Mouse (Mus musculus): Measurements from ENCODE around the gene Ak9. TPM values are rescaled to one million over a fixed set of nuclear protein-coding genes. Genes with fewer than 3 reads are reported as not detected.

Gene Ak9
- polyA plus RNA-seq, 1 experiment from 2014 or later = 0.21 TPM

GRCm38 (mm10) chr10:41288771-41289415 lies 14.9 kb upstream of the Ak9 start:
- Histone ChIP-seq H3K27ac (no peak overlapping the region), H3K9me3 (replicated peaks) (no peaks in the 10 kb centered on the region), H3K36me3 (ENCODE audit: poor library complexity, severe bottlenecking) (peaks cover 4% of the 10 kb centered on the region), H3K4me1 (peaks cover 13% of the 10 kb centered on the region), H3K9ac (peak overlapping the region; percentile 41; the same call in 1 of the 2 replicates), H3K4me3 (no peak overlapping the region), H3K27me3 (no peaks in the 10 kb centered on the region), H3K4me2 (peak overlapping the region; percentile 19; the same call in 1 of the 2 replicates)
- ATAC-seq = peak; percentile 95
- 34% methylated on average over 16 of the region's 16 CpGs for WGBS

- Histone ChIP-seq H3K27ac (no peak overlapping the region), H3K27me3 (no peaks in the 10 kb centered on the region), H3K9me3 (replicated peaks) (no peaks in the 10 kb centered on the region), H3K4me3 (no peak overlapping the region), H3K36me3 (ENCODE audit: poor library complexity, severe bottlenecking) (no peaks in the 10 kb centered on the region), H3K4me1 (peaks cover 24% of the 10 kb centered on the region), H3K4me2 (no peak overlapping the region), H3K9ac (no peak overlapping the region)
- no peak for ATAC-seq
- WGBS = 73% methylated on average over 2 of the region's 2 CpGs
Observed at GRCm38 (mm10) chr10:41291021-41291420, 12.8 kb upstream of the Ak9 start.

GRCm38 (mm10) chr10:41293019-41293418 lies 10.8 kb upstream of the Ak9 start:
- WGBS = 47% methylated on average over 7 of the region's 7 CpGs
- Histone ChIP-seq H3K4me3 (no peak overlapping the region), H3K4me2 (no peak overlapping the region), H3K9ac (no peak overlapping the region), H3K9me3 (replicated peaks) (no peaks in the 10 kb centered on the region), H3K36me3 (ENCODE audit: poor library complexity, severe bottlenecking) (no peaks in the 10 kb centered on the region), H3K4me1 (peaks cover 24% of the 10 kb centered on the region), H3K27me3 (no peaks in the 10 kb centered on the region), H3K27ac (no peak overlapping the region)
- ATAC-seq = no peak

GRCm38 (mm10) chr10:41294734-41295133 lies 9.0 kb upstream of the Ak9 start:
- H3K4me1 ChIP-seq = peaks cover 16% of the 10 kb centered on the region
- H3K9ac ChIP-seq = no peak overlapping the region
- H3K27me3 ChIP-seq = no peaks in the 10 kb centered on the region
- H3K27ac ChIP-seq = 0 out of 2 replicates have a peak overlapping the region, but pooled peaks have one; percentile 15
- H3K4me3 ChIP-seq = no peak overlapping the region
- 71% methylated on average over 11 of the region's 11 CpGs for WGBS
- no peaks in the 10 kb centered on the region for H3K36me3 ChIP-seq (ENCODE audit: poor library complexity, severe bottlenecking)
- peak; percentile 33; the same call in 1 of the 2 replicates for ATAC-seq
- H3K4me2 ChIP-seq = no peak overlapping the region
- H3K9me3 ChIP-seq (replicated peaks) = no peaks in the 10 kb centered on the region

- WGBS = 17% methylated on average over 7 of the region's 7 CpGs
- H3K27me3 ChIP-seq = no peaks in the 10 kb centered on the region
- peak; percentile 61; the same call in 1 of the 2 replicates for ATAC-seq
- H3K9me3 ChIP-seq (replicated peaks) = no peaks in the 10 kb centered on the region
- H3K4me1 ChIP-seq = peaks cover 16% of the 10 kb centered on the region
- H3K4me2 ChIP-seq = 0 out of 2 replicates have a peak overlapping the region, but pooled peaks have one; percentile 2
- no peaks in the 10 kb centered on the region for H3K36me3 ChIP-seq (ENCODE audit: poor library complexity, severe bottlenecking)
- no peak overlapping the region for H3K27ac ChIP-seq
- no peak overlapping the region for H3K9ac ChIP-seq
- H3K4me3 ChIP-seq = no peak overlapping the region
Observed at GRCm38 (mm10) chr10:41295145-41295544, 8.6 kb upstream of the Ak9 start.

- Histone ChIP-seq H3K27me3 (no peaks in the 10 kb centered on the region), H3K4me3 (no peak overlapping the region), H3K9ac (no peak overlapping the region), H3K4me2 (no peak overlapping the region), H3K36me3 (ENCODE audit: poor library complexity, severe bottlenecking) (no peaks in the 10 kb centered on the region), H3K9me3 (replicated peaks) (no peaks in the 10 kb centered on the region), H3K27ac (no peak overlapping the region), H3K4me1 (peaks cover 13% of the 10 kb centered on the region)
- 66% methylated on average over 1 of the region's 1 CpGs for WGBS
- ATAC-seq = no peak
Observed at GRCm38 (mm10) chr10:41300161-41300560, 3.6 kb upstream of the Ak9 start.

GRCm38 (mm10) chr10:41302689-41303431 lies 920 bp upstream of the Ak9 start, which contains the start of gene Fig4:
TSS of gene Fig4 (minus strand) at chr10:41303260.
- peak; percentile 93 for ATAC-seq
- peaks cover 11% of the 10 kb centered on the region for H3K4me1 ChIP-seq
- no peaks in the 10 kb centered on the region for H3K9me3 ChIP-seq (replicated peaks)
- H3K4me2 ChIP-seq = peak within 1 kb of the TSS; percentile 82
- under 1% methylated on average over 38 of the region's 38 CpGs for WGBS
- H3K27ac ChIP-seq = peak within 1 kb of the TSS; percentile 76
- H3K36me3 ChIP-seq (ENCODE audit: poor library complexity, severe bottlenecking) = no peaks in the 10 kb centered on the region
- peak within 1 kb of the TSS; percentile 91 for H3K9ac ChIP-seq
- H3K4me3 ChIP-seq = peak within 1 kb of the TSS; percentile 88
- no peaks in the 10 kb centered on the region for H3K27me3 ChIP-seq

- no peak overlapping the region for H3K4me3 ChIP-seq
- no peaks in the 10 kb centered on the region for H3K27me3 ChIP-seq
- no peak overlapping the region for H3K27ac ChIP-seq
- no peak for ATAC-seq
- H3K4me2 ChIP-seq = no peak overlapping the region
- H3K4me1 ChIP-seq = peaks cover 11% of the 10 kb centered on the region
- H3K36me3 ChIP-seq (ENCODE audit: poor library complexity, severe bottlenecking) = no peaks in the 10 kb centered on the region
- 83% methylated on average over 9 of the region's 9 CpGs for WGBS
- H3K9me3 ChIP-seq (replicated peaks) = no peaks in the 10 kb centered on the region
- no peak overlapping the region for H3K9ac ChIP-seq
Observed at GRCm38 (mm10) chr10:41304961-41305455, 1.2 kb downstream of the Ak9 start.

GRCm38 (mm10) chr10:41308205-41308604 lies 4.4 kb downstream of the Ak9 start:
- H3K9ac ChIP-seq = no peak overlapping the region
- no peaks in the 10 kb centered on the region for H3K27me3 ChIP-seq
- WGBS = 91% methylated on average over 4 of the region's 4 CpGs
- no peaks in the 10 kb centered on the region for H3K9me3 ChIP-seq (replicated peaks)
- no peak overlapping the region for H3K4me3 ChIP-seq
- H3K4me1 ChIP-seq = no peaks in the 10 kb centered on the region
- H3K27ac ChIP-seq = no peak overlapping the region
- no peak overlapping the region for H3K4me2 ChIP-seq
- H3K36me3 ChIP-seq (ENCODE audit: poor library complexity, severe bottlenecking) = no peaks in the 10 kb centered on the region
- no peak for ATAC-seq

GRCm38 (mm10) chr10:41315866-41316265 lies 12.1 kb downstream of the Ak9 start:
- no peaks in the 10 kb centered on the region for H3K9me3 ChIP-seq (replicated peaks)
- no peaks in the 10 kb centered on the region for H3K36me3 ChIP-seq (ENCODE audit: poor library complexity, severe bottlenecking)
- H3K4me3 ChIP-seq = no peak overlapping the region
- WGBS = 70% methylated on average over 3 of the region's 3 CpGs
- H3K4me1 ChIP-seq = no peaks in the 10 kb centered on the region
- H3K27ac ChIP-seq = no peak overlapping the region
- H3K4me2 ChIP-seq = no peak overlapping the region
- no peaks in the 10 kb centered on the region for H3K27me3 ChIP-seq
- peak; percentile 33; the same call in 1 of the 2 replicates for ATAC-seq
- H3K9ac ChIP-seq = no peak overlapping the region

- H3K4me3 ChIP-seq = no peak overlapping the region
- 86% methylated on average over 2 of the region's 2 CpGs for WGBS
- ATAC-seq = no peak
Observed at GRCm38 (mm10) chr10:41332533-41333043, 28.8 kb downstream of the Ak9 start.

GRCm38 (mm10) chr10:41341346-41341745 lies 37.6 kb downstream of the Ak9 start:
- Histone ChIP-seq H3K27me3 (no peaks in the 10 kb centered on the region), H3K9ac (no peak overlapping the region), H3K4me3 (no peak overlapping the region), H3K27ac (no peak overlapping the region), H3K4me2 (no peak overlapping the region), H3K4me1 (no peaks in the 10 kb centered on the region), H3K36me3 (ENCODE audit: poor library complexity, severe bottlenecking) (no peaks in the 10 kb centered on the region), H3K9me3 (replicated peaks) (no peaks in the 10 kb centered on the region)
- no peak for ATAC-seq
- 89% methylated on average over 7 of the region's 7 CpGs for WGBS

More at GRCm38 (mm10) chr10:41332533-41333043, 28.8 kb downstream of the Ak9 start:
- Histone ChIP-seq H3K9me3 (replicated peaks) (no peaks in the 10 kb centered on the region), H3K36me3 (ENCODE audit: poor library complexity, severe bottlenecking) (no peaks in the 10 kb centered on the region), H3K27me3 (no peaks in the 10 kb centered on the region), H3K27ac (no peak overlapping the region), H3K4me1 (no peaks in the 10 kb centered on the region), H3K9ac (no peak overlapping the region), H3K4me2 (no peak overlapping the region)

Measured in forebrain, embryonic 13.5 days (tissue).